Comparison of ENCODE assay signal across 8 mouse cellular contexts in the genomic region with DNA sequence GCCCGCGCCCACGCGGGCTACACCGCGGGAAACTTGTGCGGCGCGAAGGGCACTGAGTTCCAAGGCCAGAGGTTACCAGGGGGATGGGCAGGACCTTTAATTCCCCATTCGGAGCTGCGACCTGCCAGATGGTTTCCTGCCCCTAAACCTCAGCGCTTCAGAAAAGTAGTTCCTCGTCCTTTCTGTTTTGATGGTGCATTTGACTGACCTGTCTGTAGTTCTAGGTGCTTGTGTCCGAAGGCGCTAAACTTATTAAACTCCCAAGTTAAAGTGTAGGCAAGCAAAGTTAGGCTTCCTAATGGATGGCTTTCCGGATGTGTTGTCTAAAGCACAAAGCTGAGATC. TPM values are rescaled to one million over a fixed set of nuclear protein-coding genes. Genes with fewer than 3 reads are reported as not detected.
DNase-seq lines count a peak whose midpoint lies in the region; ATAC-seq and TF ChIP-seq lines count a peak whose summit lies in the region.

No protein-coding gene starts in this region.

- peak overlapping the region; percentile 94 for H3K4me3 ChIP-seq in E14TG2a.4 (replicated peaks; ENCODE audit: low read length)
- H3K4me3 ChIP-seq in forebrain, embryonic 16.5 days (replicated peaks; ENCODE audit: low read length) = peak overlapping the region; percentile 72
- H3K4me3 ChIP-seq in liver, embryonic 14.5 days (ENCODE audit: insufficient read depth in 1 of 2, low read depth in 2 of 2, low read length in 2 of 2) = peak overlapping the region; percentile 56 to 60

- H3K9ac ChIP-seq in forebrain, embryonic 16.5 days (replicated peaks; ENCODE audit: low read depth, low read length) = peak overlapping the region; percentile 82
- H3K9ac ChIP-seq in liver, embryonic 14.5 days (replicated peaks) = no peak overlapping the region

- no peak for TF ChIP-seq EP300 in liver, embryonic 14.5 days (IDR thresholded peaks at IDR 0.05; ENCODE audit: low read depth)

- no peaks in the 10 kb centered on the region for H3K9me3 ChIP-seq in E14TG2a.4 (ENCODE audit: low read length)
- H3K9me3 ChIP-seq in forebrain, embryonic 16.5 days (ENCODE audit: control insufficient read depth, low read length) = no peaks in the 10 kb centered on the region
- no peaks in the 10 kb centered on the region for H3K9me3 ChIP-seq in liver, embryonic 14.5 days (ENCODE audit: control insufficient read depth, low read length)

- peaks cover 76% of the 10 kb centered on the region for H3K4me1 ChIP-seq in E14TG2a.4 (replicated peaks; ENCODE audit: low read depth, low read length)
- peaks cover 20% of the 10 kb centered on the region for H3K4me1 ChIP-seq in forebrain, embryonic 16.5 days (replicated peaks; ENCODE audit: control insufficient read depth, insufficient read depth, low read length)
- no peaks in the 10 kb centered on the region; a peak in 2 of 4 replicates for H3K4me1 ChIP-seq in liver, embryonic 14.5 days (replicated peaks; ENCODE audit: control insufficient read depth in 2 of 2, insufficient read depth in 2 of 2, low read length in 1 of 2)

- intact Hi-C loops in gastrocnemius, postnatal 36 days (cut with DNase I) = loop anchor here (5.0 to 10.0 kb wide), 5 partner anchors 37 to 315 kb away; no protein-coding TSS in a partner anchor

- no peak for ATAC-seq in forebrain, embryonic 16.5 days
- no peak for ATAC-seq in liver, embryonic 14.5 days (ENCODE audit: insufficient read depth)

- H3K27me3 ChIP-seq in E14TG2a.4 (ENCODE audit: insufficient read depth, low read length) = no peaks in the 10 kb centered on the region
- H3K27me3 ChIP-seq in forebrain, embryonic 16.5 days (replicated peaks; ENCODE audit: control insufficient read depth, insufficient read depth, low read length) = 0 out of 2 replicates have a peak, but pooled peaks cover 3% of the 10 kb centered on the region
- H3K27me3 ChIP-seq in liver, embryonic 14.5 days (ENCODE audit: control insufficient read depth, insufficient read depth, low read length) = peaks cover 44% of the 10 kb centered on the region

- H3K4me2 ChIP-seq in forebrain, embryonic 16.5 days (ENCODE audit: low read length) = peak overlapping the region; percentile 69
- peak overlapping the region; percentile 58 for H3K4me2 ChIP-seq in liver, embryonic 14.5 days (ENCODE audit: low read depth)

- peaks cover 22% of the 10 kb centered on the region for H3K36me3 ChIP-seq in E14TG2a.4 (ENCODE audit: insufficient read depth, low read length)
- no peaks in the 10 kb centered on the region for H3K36me3 ChIP-seq in forebrain, embryonic 16.5 days (ENCODE audit: control insufficient read depth, insufficient read depth)
- H3K36me3 ChIP-seq in liver, embryonic 14.5 days (replicated peaks; ENCODE audit: control insufficient read depth, insufficient read depth, low read depth) = no peaks in the 10 kb centered on the region

- no peak for TF ChIP-seq CTCF in E14TG2a.4 (conservative IDR thresholded peaks at IDR 0.05; ENCODE audit: low read length)
- no peak for TF ChIP-seq CTCF in liver, embryonic 14.5 days (IDR thresholded peaks at IDR 0.05; ENCODE audit: low read depth)

- no peak overlapping the region; the same call in 1 of the 2 replicates for H3K27ac ChIP-seq in forebrain, embryonic 16.5 days (ENCODE audit: low read length)
- H3K27ac ChIP-seq in liver, embryonic 14.5 days = no peak overlapping the region

- DNase-seq in gastrocnemius, adult 18-20 months (ENCODE audit: low spot score) = peak; percentile 51
- no peak for DNase-seq in gastrocnemius, postnatal 36 days
- no peak for DNase-seq in liver, embryonic 14.5 days (ENCODE audit: low read depth in 3 of 3, low spot score in 3 of 3)
- no peak for DNase-seq in cerebellum, postnatal 25 days
- DNase-seq in adrenal gland, adult (ENCODE audit: inconsistent age in 2 of 2, low spot score in 1 of 2) = no peak
- DNase-seq in adrenal gland, postnatal 10 days = no peak

- 0% methylated on average over 16 of the region's 16 CpGs for WGBS in forebrain, embryonic 16.5 days
- WGBS in liver, embryonic 14.5 days (ENCODE audit: insufficient replicate concordance) = under 1% methylated on average over 16 of the region's 16 CpGs

RNA-seq across cellular contexts. Expression of a gene that starts 39.5 kb away (rescaled TPM):
- 10 to 100 TPM; 47.9 to 50.9 TPM for total RNA-seq in gastrocnemius, adult 18-20 months (2021)
- total RNA-seq in gastrocnemius, postnatal 36 days (2021) = 10 to 100 TPM; 44.2 to 56.9 TPM
- 7.4 and 9.2 TPM in 2 replicates for polyA plus RNA-seq in forebrain, embryonic 16.5 days (2015; fragmentation: Nextera tagmentation; extraction: Ambion mirVana)
- polyA plus RNA-seq in liver, embryonic 14.5 days (2012; rRNA removed) = 5.8 and 8.1 TPM in 2 replicates
- 22.3 and 24.1 TPM in 2 replicates for polyA plus RNA-seq in liver, embryonic 14.5 days (2014; fragmentation: Nextera tagmentation; extraction: Ambion mirVana)
- total RNA-seq in adrenal gland, postnatal 10 days (2021) = 10 to 100 TPM; 69.5 to 75.8 TPM
